In genomic region chr12:98965441-98966135, GRCm38 (mm10) we compare ENCODE assay signal across 9 mouse cellular contexts. TPM values are rescaled to one million over a fixed set of nuclear protein-coding genes. Genes with fewer than 3 reads are reported as not detected.
DNase-seq lines count a peak whose midpoint lies in the region; ATAC-seq and TF ChIP-seq lines count a peak whose summit lies in the region.
"Had no signal": no experiment of that assay in that cellular context is flagged by ENCODE, and none has a peak within 500 bp of the region (broad histone marks: within the 10 kb centered on the region; RNA-seq: fewer than 3 reads in every experiment).

No protein-coding gene starts in this region.

- peak; percentile 24; the same call in 1 of the 2 replicates for ATAC-seq in heart, postnatal 0 days (ENCODE audit: insufficient read depth, low read depth)
- ATAC-seq in intestine, postnatal 0 days, result peak; percentile 78

- no peak overlapping the region for H3K27ac ChIP-seq in heart, postnatal 0 days (ENCODE audit: low read depth)
- H3K27ac ChIP-seq in heart, embryonic 10.5 days, result no peak overlapping the region
- no peak overlapping the region for H3K27ac ChIP-seq in intestine, postnatal 0 days (ENCODE audit: low read depth, low read length)
- H3K27ac ChIP-seq: embryonic facial prominence, embryonic 15.5 days; limb, embryonic 15.5 days had no signal

- no peaks in the 10 kb centered on the region for H3K4me1 ChIP-seq in heart, postnatal 0 days (ENCODE audit: control insufficient read depth, insufficient read depth)
- H3K4me1 ChIP-seq in heart, embryonic 10.5 days, result peaks cover 4% of the 10 kb centered on the region; the same call in 1 of the 2 replicates
- no peaks in the 10 kb centered on the region for H3K4me1 ChIP-seq in intestine, postnatal 0 days (replicated peaks; ENCODE audit: control insufficient read depth, insufficient read depth, low read length)
- H3K4me1 ChIP-seq: embryonic facial prominence, embryonic 15.5 days had no signal

- no peak for TF ChIP-seq CTCF in heart, postnatal 0 days (IDR thresholded peaks at IDR 0.05; ENCODE audit: low read depth)
- no peak for TF ChIP-seq CTCF in intestine, postnatal 0 days (IDR thresholded peaks at IDR 0.05; ENCODE audit: low read depth)

- H3K4me2 ChIP-seq in heart, postnatal 0 days (ENCODE audit: low read depth, low read length), result no peak overlapping the region
- no peak overlapping the region for H3K4me2 ChIP-seq in intestine, postnatal 0 days (replicated peaks; ENCODE audit: low read depth)
- H3K4me2 ChIP-seq: embryonic facial prominence, embryonic 15.5 days; limb, embryonic 15.5 days had no signal

- H3K4me3 ChIP-seq in heart, postnatal 0 days (ENCODE audit: low read depth, low read length), result no peak overlapping the region
- H3K4me3 ChIP-seq in heart, embryonic 10.5 days, result no peak overlapping the region
- H3K4me3 ChIP-seq in intestine, postnatal 0 days (ENCODE audit: low read depth, low read length), result no peak overlapping the region
- H3K4me3 ChIP-seq: embryonic facial prominence, embryonic 15.5 days; limb, embryonic 15.5 days had no signal

- DNase-seq in heart, postnatal 0 days (ENCODE audit: low spot score), result peak; percentile 18
- no peak for DNase-seq in heart, embryonic 10.5 days (ENCODE audit: low spot score)
- peak; percentile 24 for DNase-seq in urinary bladder, postnatal 14 days (ENCODE audit: low spot score)
- no peak for DNase-seq in urinary bladder, adult 18-20 months (ENCODE audit: low spot score in 2 of 2)
- DNase-seq in ovary, adult 18-20 months (ENCODE audit: low spot score), result no peak
- no peak for DNase-seq in thymus, postnatal 10 days (ENCODE audit: low spot score in 2 of 2)

- H3K36me3 ChIP-seq in heart, postnatal 0 days (replicated peaks; ENCODE audit: control insufficient read depth, insufficient read depth, low read length), result no peaks in the 10 kb centered on the region
- no peaks in the 10 kb centered on the region for H3K36me3 ChIP-seq in heart, embryonic 10.5 days
- H3K36me3 ChIP-seq in intestine, postnatal 0 days (ENCODE audit: control insufficient read depth, insufficient read depth), result no peaks in the 10 kb centered on the region
- H3K36me3 ChIP-seq: embryonic facial prominence, embryonic 15.5 days; limb, embryonic 15.5 days had no signal

- no peaks in the 10 kb centered on the region for H3K9me3 ChIP-seq in heart, postnatal 0 days (replicated peaks; ENCODE audit: control insufficient read depth, low read length)
- no peaks in the 10 kb centered on the region for H3K9me3 ChIP-seq in heart, embryonic 10.5 days
- H3K9me3 ChIP-seq in intestine, postnatal 0 days (ENCODE audit: control insufficient read depth), result no peaks in the 10 kb centered on the region
- H3K9me3 ChIP-seq: embryonic facial prominence, embryonic 15.5 days; limb, embryonic 15.5 days had no signal

- no peaks in the 10 kb centered on the region for H3K27me3 ChIP-seq in heart, postnatal 0 days (ENCODE audit: control insufficient read depth, insufficient read depth, low read length)
- H3K27me3 ChIP-seq in heart, embryonic 10.5 days (ENCODE audit: insufficient read depth, poor library complexity, severe bottlenecking), result no peaks in the 10 kb centered on the region
- H3K27me3 ChIP-seq in intestine, postnatal 0 days (replicated peaks; ENCODE audit: control insufficient read depth, insufficient read depth, low read length), result no peaks in the 10 kb centered on the region
- H3K27me3 ChIP-seq: embryonic facial prominence, embryonic 15.5 days; limb, embryonic 15.5 days had no signal

- H3K9ac ChIP-seq in heart, postnatal 0 days (replicated peaks; ENCODE audit: low read depth, low read length), result no peak overlapping the region
- H3K9ac ChIP-seq in intestine, postnatal 0 days (ENCODE audit: low read depth, low read length), result no peak overlapping the region
- H3K9ac ChIP-seq: embryonic facial prominence, embryonic 15.5 days; limb, embryonic 15.5 days had no signal

- no peak for TF ChIP-seq EP300 in heart, postnatal 0 days (IDR thresholded peaks at IDR 0.05; ENCODE audit: low read depth)

- WGBS in heart, postnatal 0 days, result 49% methylated on average over 4 of the region's 4 CpGs
- 73% methylated on average over 4 of the region's 4 CpGs for WGBS in heart, embryonic 10.5 days
- WGBS in intestine, postnatal 0 days, result 60% methylated on average over 4 of the region's 4 CpGs

RNA-seq across cellular contexts. Expression of gene Ttc8, which starts 45.2 kb away (rescaled TPM):
- total RNA-seq in heart, postnatal 0 days (2014; rRNA removed; ENCODE audit: low replicate concordance), result 9.7 and 18.7 TPM in 2 replicates
- polyA plus RNA-seq in heart, postnatal 0 days (2015; fragmentation: Nextera tagmentation; extraction: Ambion mirVana), result 8.4 and 8.5 TPM in 2 replicates
- 17.4 and 23.5 TPM in 2 replicates for polyA plus RNA-seq in heart, embryonic 10.5 days (2016; fragmentation: Nextera tagmentation; extraction: Ambion mirVana)
- polyA plus RNA-seq in intestine, postnatal 0 days (2015; fragmentation: Nextera tagmentation; extraction: Ambion mirVana), result 6.7 and 6.9 TPM in 2 replicates

Comparison
In these comparisons a context has a peak if more than half of its experiments do, and no peak if none do; other contexts are left out.
1. DNase-seq: peak in heart, postnatal 0 days (single experiment) and urinary bladder, postnatal 14 days (single experiment); none in heart, embryonic 10.5 days (single experiment), urinary bladder, adult 18-20 months (0 of 2), ovary, adult 18-20 months (single experiment) and thymus, postnatal 10 days (0 of 2).